Mouse (Mus musculus): Measurements from ENCODE around the gene Kri1.

GRCm38 (mm10) chr9:21233366-21233765 is 54.4 kb downstream of the Kri1 start:
- TF ChIP-seq POLR2A (IDR thresholded peaks at IDR 0.05; ENCODE audit: low read depth, low read length) (no peak), CTCF (IDR thresholded peaks at IDR 0.05; ENCODE audit: borderline replicate concordance, insufficient read depth, low read length) (no peak)
